ENCODE assay signal across 22 mouse cellular contexts in the genomic region with DNA sequence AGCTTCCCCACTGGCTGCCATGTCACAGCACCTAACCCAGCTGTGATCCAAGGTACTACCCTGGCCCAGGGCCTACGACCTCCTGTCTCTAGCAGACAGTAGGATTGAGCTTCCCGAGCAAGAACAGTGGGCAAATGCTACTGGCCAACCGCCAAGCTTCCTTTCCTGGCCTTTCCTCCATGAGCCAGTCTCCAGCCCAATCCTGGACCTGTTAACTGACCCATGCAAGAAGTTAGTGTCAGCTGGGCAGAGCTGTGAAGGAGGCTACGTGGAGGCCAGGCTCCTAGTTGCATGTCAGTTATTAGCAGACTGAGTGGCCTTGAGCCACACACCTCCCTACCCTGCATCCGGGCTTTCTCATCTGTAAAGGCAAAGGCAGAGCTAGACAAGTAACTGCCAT. TPM values are rescaled to one million over a fixed set of nuclear protein-coding genes. Genes with fewer than 3 reads are reported as not detected.
DNase-seq lines count a peak whose midpoint lies in the region; ATAC-seq lines count a peak whose summit lies in the region.
"Had no signal": no experiment of that assay in that cellular context is flagged by ENCODE, and none has a peak within 500 bp of the region (broad histone marks: within the 10 kb centered on the region; RNA-seq: fewer than 3 reads in every experiment).

No protein-coding gene starts in this region.

- no peak overlapping the region for H3K4me3 ChIP-seq in kidney, embryonic 15.5 days (replicated peaks)
- H3K4me3 ChIP-seq: forebrain, embryonic 15.5 days; heart, embryonic 10.5 days; heart, embryonic 15.5 days; hindbrain, embryonic 15.5 days had no signal

- peaks cover 13% of the 10 kb centered on the region; the same call in 1 of the 2 replicates for H3K4me1 ChIP-seq in kidney, embryonic 15.5 days
- H3K4me1 ChIP-seq: forebrain, embryonic 15.5 days; heart, embryonic 15.5 days; hindbrain, embryonic 15.5 days had no signal

- peaks cover 98% of the 10 kb centered on the region for H3K36me3 ChIP-seq in kidney, embryonic 15.5 days

- no peak overlapping the region for H3K4me2 ChIP-seq in kidney, embryonic 15.5 days
- H3K4me2 ChIP-seq: forebrain, embryonic 15.5 days; heart, embryonic 15.5 days; hindbrain, embryonic 15.5 days had no signal

- no peaks in the 10 kb centered on the region for H3K9me3 ChIP-seq in kidney, embryonic 15.5 days (replicated peaks)
- H3K9me3 ChIP-seq: forebrain, embryonic 15.5 days; heart, embryonic 10.5 days; heart, embryonic 15.5 days; hindbrain, embryonic 15.5 days had no signal

- DNase-seq in heart, adult 11 months, result peak; percentile 88
- no peak for DNase-seq in heart, postnatal 10 days
- peak; percentile 44 to 50 for DNase-seq in kidney, adult 8-10 months
- DNase-seq in kidney, postnatal 14 days, result peak; percentile 67
- peak; percentile 47 to 61 for DNase-seq in kidney, postnatal 4 days
- no peak for DNase-seq in liver
- DNase-seq: adrenal gland, adult 8-10 months; adrenal gland, postnatal 36 days; gastrocnemius, postnatal 25 days had no signal

- no peak overlapping the region for H3K9ac ChIP-seq in kidney, embryonic 15.5 days
- H3K9ac ChIP-seq: forebrain, embryonic 15.5 days; heart, embryonic 15.5 days; hindbrain, embryonic 15.5 days had no signal

- no peaks in the 10 kb centered on the region for H3K27me3 ChIP-seq in kidney, embryonic 15.5 days
- H3K27me3 ChIP-seq: forebrain, embryonic 15.5 days; heart, embryonic 15.5 days; hindbrain, embryonic 15.5 days had no signal

- no peak overlapping the region for H3K27ac ChIP-seq in kidney, embryonic 15.5 days
- H3K27ac ChIP-seq: forebrain, embryonic 15.5 days; heart, embryonic 10.5 days; heart, embryonic 15.5 days; hindbrain, embryonic 15.5 days had no signal

- WGBS in kidney, embryonic 15.5 days, result 69% methylated on average over 5 of the region's 5 CpGs

- intact Hi-C loops in heart, postnatal 10 days (cut with DNase I), result no loop called here

- no peak for ATAC-seq in kidney, embryonic 15.5 days (replicated peaks; ENCODE audit: low FRiP score)
- ATAC-seq: forebrain, embryonic 15.5 days; intestine, embryonic 16.5 days had no signal

RNA-seq across cellular contexts. Expression of a gene that starts 26.7 kb away (rescaled TPM):
- total RNA-seq in heart, postnatal 10 days (2021), result not detected
- polyA plus RNA-seq in kidney, embryonic 15.5 days (2015; fragmentation: Nextera tagmentation; extraction: Ambion mirVana), result 0.22 and 0.23 TPM in 2 replicates
- total RNA-seq: adrenal gland, adult 8-10 months; adrenal gland, postnatal 36 days; ES-E14; gastrocnemius, adult 18-20 months; gastrocnemius, postnatal 25 days; granulocyte monocyte progenitor cell, adult 5-6 weeks; heart, postnatal 25 days had no signal
- polyA plus RNA-seq: embryonic facial prominence, embryonic 11.5 days; forebrain, embryonic 11.5 days; forebrain, embryonic 15.5 days; heart, embryonic 10.5 days; heart, embryonic 15.5 days; hindbrain, embryonic 11.5 days; hindbrain, embryonic 15.5 days had no signal

RNA-seq across cellular contexts. Expression of a gene that starts 35.3 kb away (rescaled TPM):
- total RNA-seq in heart, postnatal 10 days (2021), result 100 to 1,000 TPM; 127 to 130 TPM
- 34.5 and 36.4 TPM in 2 replicates for polyA plus RNA-seq in kidney, embryonic 15.5 days (2015; fragmentation: Nextera tagmentation; extraction: Ambion mirVana)

Comparison
In these comparisons a context has a peak if more than half of its experiments do, and no peak if none do; other contexts are left out.
1. DNase-seq: peak in heart, adult 11 months (single experiment), kidney, adult 8-10 months (2 of 2), kidney, postnatal 14 days (single experiment) and kidney, postnatal 4 days (2 of 2); none in heart, postnatal 10 days (0 of 2) and liver (single experiment).